Mouse (Mus musculus): ENCODE results near the gene Ecpas.

GRCm38 (mm10) chr4:58832908-58833307, 79.6 kb downstream of the Ecpas start:
- TF ChIP-seq MAX (IDR thresholded peaks at IDR 0.05; ENCODE audit: low read depth) (no peak), POLR2A (IDR thresholded peaks at IDR 0.05; ENCODE audit: insufficient read length, low read depth) (no peak), USF1 (IDR thresholded peaks at IDR 0.05; ENCODE audit: low read depth) (no peak), POLR2AphosphoS2 (IDR thresholded peaks at IDR 0.05; ENCODE audit: insufficient read length, low read depth) (no peak), TCF12 (IDR thresholded peaks at IDR 0.05; ENCODE audit: insufficient read depth, poor library complexity, severe bottlenecking) (no peak), MYOG (IDR thresholded peaks at IDR 0.05; ENCODE audit: control insufficient read depth in 1 of 3, insufficient read depth in 1 of 3, insufficient read length in 2 of 3, low read depth in 2 of 3) (no peak), REST (IDR thresholded peaks at IDR 0.05; ENCODE audit: insufficient read depth, insufficient read length) (no peak), TCF3 (IDR thresholded peaks at IDR 0.05; ENCODE audit: insufficient read length, low read depth) (no peak)
